Comparison of ENCODE assay signal across 8 mouse cellular contexts in the genomic region with DNA sequence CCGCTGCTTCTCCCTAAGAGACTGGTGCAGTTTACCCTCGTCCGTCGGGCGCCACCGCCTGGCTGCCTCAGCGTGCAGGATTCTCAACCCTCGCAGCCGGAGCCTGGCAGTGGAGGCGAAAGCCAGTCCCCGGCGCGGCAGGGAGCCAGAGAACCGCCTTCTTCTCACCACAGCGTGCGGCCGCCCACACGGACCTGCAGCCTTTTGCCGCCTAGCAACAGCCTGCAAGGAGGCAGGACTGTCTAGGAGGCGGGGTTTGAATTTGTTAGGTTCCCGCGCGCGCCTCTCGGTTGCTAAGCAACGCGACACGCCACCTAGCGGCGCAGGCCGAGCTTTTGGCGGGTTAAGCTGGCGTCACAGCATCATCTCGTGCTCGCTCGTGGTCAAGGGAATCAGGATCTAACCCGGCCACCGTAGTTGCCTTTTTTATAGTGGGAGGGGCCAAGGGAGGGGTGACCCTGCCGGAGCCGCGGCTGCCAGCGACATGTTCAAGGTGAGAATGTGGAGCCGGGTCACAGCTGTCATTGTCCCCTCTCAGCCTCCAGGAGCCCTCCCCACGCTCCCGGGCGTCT. TPM values are rescaled to one million over a fixed set of nuclear protein-coding genes. Genes with fewer than 3 reads are reported as not detected.
DNase-seq lines count a peak whose midpoint lies in the region; ATAC-seq lines count a peak whose summit lies in the region.

A gene (minus strand): TSS at position 108 of the 572 bp plus-strand sequence.
A gene (plus strand): TSS at position 448 of the 572 bp plus-strand sequence.

- peak within 1 kb of the TSS; percentile 84 to 86 for H3K27ac ChIP-seq in heart, embryonic 14.5 days (replicated peaks in 1 of 2; ENCODE audit: control insufficient read depth in 1 of 2, insufficient read depth in 1 of 2, low read depth in 2 of 2, low read length in 2 of 2)
- H3K27ac ChIP-seq in liver, embryonic 13.5 days = peak within 1 kb of the TSS; percentile 13; the same call in 1 of the 2 replicates
- H3K27ac ChIP-seq in stomach, embryonic 16.5 days (ENCODE audit: low read length) = peak within 1 kb of the TSS; percentile 38

- H3K9me3 ChIP-seq in heart, embryonic 14.5 days (ENCODE audit: control insufficient read depth, low read length) = no peaks in the 10 kb centered on the region
- no peaks in the 10 kb centered on the region for H3K9me3 ChIP-seq in liver, embryonic 13.5 days (replicated peaks)
- no peaks in the 10 kb centered on the region for H3K9me3 ChIP-seq in stomach, embryonic 16.5 days (replicated peaks; ENCODE audit: control insufficient read depth, low read length)

- WGBS in heart, embryonic 14.5 days = 21% methylated on average over 46 of the region's 46 CpGs
- 19% methylated on average over 46 of the region's 46 CpGs for WGBS in liver, embryonic 13.5 days (ENCODE audit: insufficient replicate concordance)
- 20% methylated on average over 46 of the region's 46 CpGs for WGBS in stomach, embryonic 16.5 days

- no peaks in the 10 kb centered on the region for H3K36me3 ChIP-seq in heart, embryonic 14.5 days (ENCODE audit: control insufficient read depth, insufficient read depth, low read length)
- H3K36me3 ChIP-seq in liver, embryonic 13.5 days = no peaks in the 10 kb centered on the region
- no peaks in the 10 kb centered on the region for H3K36me3 ChIP-seq in stomach, embryonic 16.5 days (ENCODE audit: control insufficient read depth, insufficient read depth, low read length)

- peak within 1 kb of the TSS; percentile 62 for H3K4me2 ChIP-seq in heart, embryonic 14.5 days (ENCODE audit: low read length)
- peak within 1 kb of the TSS; percentile 63 for H3K4me2 ChIP-seq in liver, embryonic 13.5 days
- H3K4me2 ChIP-seq in stomach, embryonic 16.5 days (ENCODE audit: low read depth, low read length) = peak within 1 kb of the TSS; percentile 53

- peak within 1 kb of the TSS; percentile 83 for H3K9ac ChIP-seq in heart, embryonic 14.5 days (ENCODE audit: low read length)
- peak within 1 kb of the TSS; percentile 77 for H3K9ac ChIP-seq in liver, embryonic 13.5 days
- H3K9ac ChIP-seq in stomach, embryonic 16.5 days (ENCODE audit: low read length) = peak within 1 kb of the TSS; percentile 72

- peak within 1 kb of the TSS; percentile 61 to 89 for H3K4me3 ChIP-seq in heart, embryonic 14.5 days (ENCODE audit: control insufficient read depth in 1 of 2, insufficient read depth in 1 of 2, low read depth in 1 of 2, low read length in 2 of 2)
- peak within 1 kb of the TSS; percentile 74 for H3K4me3 ChIP-seq in liver, embryonic 13.5 days (replicated peaks)
- peak within 1 kb of the TSS; percentile 68 for H3K4me3 ChIP-seq in stomach, embryonic 16.5 days (replicated peaks; ENCODE audit: low read length)

- peak; percentile 91 for DNase-seq in c-Kit-negative CD71-positive TER-119-positive erythroid progenitor cells, embryonic 14.5 days (ENCODE audit: low read depth, low spot score)
- DNase-seq in fibroblast of lung, adult 2 months (ENCODE audit: low read depth) = peak; percentile 93
- peak; percentile 97 for DNase-seq in kidney, postnatal 14 days
- DNase-seq in liver, embryonic 13.5 days = peak; percentile 96
- peak; percentile 96 for DNase-seq in neural tube, embryonic 10.5 days (ENCODE audit: extremely low spot score, low spot score)

- H3K4me1 ChIP-seq in heart, embryonic 14.5 days (ENCODE audit: control insufficient read depth in 2 of 2, insufficient read depth in 2 of 2, low read length in 2 of 2) = no peaks in the 10 kb centered on the region; a peak in 1 of 4 replicates
- H3K4me1 ChIP-seq in liver, embryonic 13.5 days (replicated peaks) = peaks cover 13% of the 10 kb centered on the region
- H3K4me1 ChIP-seq in stomach, embryonic 16.5 days (ENCODE audit: control insufficient read depth, insufficient read depth, low read length) = 0 out of 2 replicates have a peak, but pooled peaks cover 4% of the 10 kb centered on the region

- H3K27me3 ChIP-seq in heart, embryonic 14.5 days (ENCODE audit: control insufficient read depth, insufficient read depth, low read length) = peaks cover 39% of the 10 kb centered on the region
- H3K27me3 ChIP-seq in liver, embryonic 13.5 days = peaks cover 50% of the 10 kb centered on the region
- peaks cover 35% of the 10 kb centered on the region for H3K27me3 ChIP-seq in stomach, embryonic 16.5 days (ENCODE audit: control insufficient read depth, insufficient read depth, low read length)

- peak; percentile 94 for ATAC-seq in CD4-positive, CD25-positive, alpha-beta regulatory T cell, adult 4 months
- ATAC-seq in heart, embryonic 14.5 days (ENCODE audit: insufficient number of reproducible peaks, insufficient read depth, low FRiP score, low read depth) = peak; percentile 99
- peak; percentile 99 for ATAC-seq in liver, embryonic 13.5 days (ENCODE audit: low read depth)
- peak; percentile 99 for ATAC-seq in stomach, embryonic 16.5 days (ENCODE audit: insufficient read depth, low FRiP score)

RNA-seq across cellular contexts. Expression of the first gene that starts in this region (rescaled TPM):
- not detected for polyA plus RNA-seq in CD4-positive, CD25-positive, alpha-beta regulatory T cell, adult 4 months (2017; shearing (Covaris generic))
- polyA plus RNA-seq in heart, embryonic 14.5 days (2014; fragmentation: Nextera tagmentation; extraction: Ambion mirVana) = not detected in 2 replicates
- 0.03 TPM in 1 of 2 replicates, not detected in the other for polyA plus RNA-seq in liver, embryonic 13.5 days (2015; fragmentation: Nextera tagmentation; extraction: Ambion mirVana)
- 0.07 and 0.18 TPM in 2 replicates for polyA plus RNA-seq in stomach, embryonic 16.5 days (2015; fragmentation: Nextera tagmentation; extraction: Ambion mirVana)

RNA-seq across cellular contexts. Expression of the second gene that starts in this region (rescaled TPM):
- 10 to 100 TPM; 11.2 to 14.2 TPM for polyA plus RNA-seq in CD4-positive, CD25-positive, alpha-beta regulatory T cell, adult 4 months (2017; shearing (Covaris generic))
- 215 and 221 TPM in 2 replicates for polyA plus RNA-seq in heart, embryonic 14.5 days (2014; fragmentation: Nextera tagmentation; extraction: Ambion mirVana)
- 68.5 and 69.1 TPM in 2 replicates for polyA plus RNA-seq in liver, embryonic 13.5 days (2015; fragmentation: Nextera tagmentation; extraction: Ambion mirVana)
- polyA plus RNA-seq in stomach, embryonic 16.5 days (2015; fragmentation: Nextera tagmentation; extraction: Ambion mirVana) = 69.4 and 83.4 TPM in 2 replicates

Comparison
In these comparisons a context has a peak if more than half of its experiments do, and no peak if none do; other contexts are left out.
1. Peak in every context shown above with its lines: DNase-seq, ATAC-seq, H3K4me3 ChIP-seq and H3K27ac ChIP-seq.
2. H3K27ac ChIP-seq: peak in every context shown above with its lines; median percentile 85 in heart, embryonic 14.5 days; 38 in stomach, embryonic 16.5 days; 13 in liver, embryonic 13.5 days.